Mouse (Mus musculus): Measurements from ENCODE around the gene Ptprcap. TPM values are rescaled to one million over a fixed set of nuclear protein-coding genes. Genes with fewer than 3 reads are reported as not detected.
A peak's percentile ranks its signal among the peaks of the same experiment; 100 is the strongest.

The Ptprcap gene
- polyA plus RNA-seq, 1 experiment from 2014 or later, result 0.68 TPM

DNA sequence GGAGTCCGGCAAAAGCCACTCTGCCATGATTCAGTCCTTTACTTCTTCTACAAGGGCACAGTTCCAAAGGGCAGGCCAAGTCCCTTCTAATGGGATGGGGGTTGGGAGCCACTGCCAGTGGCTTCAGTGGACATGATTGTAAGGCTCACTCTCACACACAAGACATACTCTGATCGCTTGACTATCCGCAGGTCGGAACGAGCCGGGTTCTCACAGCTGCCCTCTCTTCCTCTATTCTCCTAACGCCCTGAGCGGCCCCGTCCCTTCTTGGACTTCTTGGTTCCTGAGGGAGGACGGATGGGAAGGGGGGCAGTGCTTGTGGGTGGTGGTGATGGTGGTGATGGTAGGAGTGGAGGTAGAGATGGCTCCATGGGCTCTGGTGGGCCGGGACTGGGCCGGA, 3.4 kb downstream of the Ptprcap start:
- DNase-seq (ENCODE audit: low spot score), result no peak
- no peak overlapping the region for H3K27ac ChIP-seq
- H3K9ac ChIP-seq, result no peak overlapping the region
- H3K9me3 ChIP-seq (ENCODE audit: control insufficient read depth, low read length), result no peaks in the 10 kb centered on the region
- peaks cover 80% of the 10 kb centered on the region for H3K36me3 ChIP-seq (replicated peaks; ENCODE audit: control insufficient read depth, insufficient read depth)
- no peak overlapping the region for H3K4me3 ChIP-seq (replicated peaks; ENCODE audit: low read length)
- WGBS, result 92% methylated on average over 12 of the region's 12 CpGs
- H3K4me1 ChIP-seq (replicated peaks; ENCODE audit: control insufficient read depth, insufficient read depth, low read length), result no peaks in the 10 kb centered on the region
- H3K27me3 ChIP-seq (ENCODE audit: control insufficient read depth, insufficient read depth, low read length), result no peaks in the 10 kb centered on the region
- no peak overlapping the region for H3K4me2 ChIP-seq (replicated peaks)
- no peak for ATAC-seq (ENCODE audit: low FRiP score)

DNA sequence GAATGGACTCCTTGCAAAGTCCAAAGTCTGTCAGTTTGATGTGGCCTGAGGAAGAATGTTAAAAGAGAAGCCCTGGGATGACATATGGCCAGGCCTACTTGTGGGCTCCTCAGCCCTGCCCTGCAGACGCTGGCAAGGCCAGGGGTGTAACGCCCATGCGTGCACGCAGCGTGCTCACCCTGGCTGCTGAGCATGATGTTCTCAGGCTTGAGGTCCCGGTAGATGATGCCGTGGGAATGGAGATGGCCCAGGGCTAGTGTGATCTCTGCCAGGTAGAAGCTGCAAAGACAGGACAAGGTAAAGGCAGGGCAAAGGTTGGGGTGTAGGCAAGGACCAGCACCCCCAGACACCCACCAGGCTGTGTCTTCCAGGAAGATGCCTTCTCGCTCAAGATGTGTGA, 5.6 kb downstream of the Ptprcap start:
- ATAC-seq (ENCODE audit: low FRiP score) (no peak), DNase-seq (ENCODE audit: low spot score) (no peak)
- no peak overlapping the region for H3K4me2 ChIP-seq (replicated peaks)
- H3K9ac ChIP-seq, result 0 out of 2 replicates have a peak overlapping the region, but pooled peaks have one; percentile 3
- H3K4me1 ChIP-seq (replicated peaks; ENCODE audit: control insufficient read depth, insufficient read depth, low read length), result peaks cover 9% of the 10 kb centered on the region; the same call in 1 of the 2 replicates
- no peaks in the 10 kb centered on the region for H3K9me3 ChIP-seq (ENCODE audit: control insufficient read depth, low read length)
- no peaks in the 10 kb centered on the region for H3K27me3 ChIP-seq (ENCODE audit: control insufficient read depth, insufficient read depth, low read length)
- peaks cover 60% of the 10 kb centered on the region for H3K36me3 ChIP-seq (replicated peaks; ENCODE audit: control insufficient read depth, insufficient read depth)
- no peak overlapping the region for H3K4me3 ChIP-seq (replicated peaks; ENCODE audit: low read length)
- no peak overlapping the region for H3K27ac ChIP-seq
- 99% methylated on average over 8 of the region's 8 CpGs for WGBS

DNA sequence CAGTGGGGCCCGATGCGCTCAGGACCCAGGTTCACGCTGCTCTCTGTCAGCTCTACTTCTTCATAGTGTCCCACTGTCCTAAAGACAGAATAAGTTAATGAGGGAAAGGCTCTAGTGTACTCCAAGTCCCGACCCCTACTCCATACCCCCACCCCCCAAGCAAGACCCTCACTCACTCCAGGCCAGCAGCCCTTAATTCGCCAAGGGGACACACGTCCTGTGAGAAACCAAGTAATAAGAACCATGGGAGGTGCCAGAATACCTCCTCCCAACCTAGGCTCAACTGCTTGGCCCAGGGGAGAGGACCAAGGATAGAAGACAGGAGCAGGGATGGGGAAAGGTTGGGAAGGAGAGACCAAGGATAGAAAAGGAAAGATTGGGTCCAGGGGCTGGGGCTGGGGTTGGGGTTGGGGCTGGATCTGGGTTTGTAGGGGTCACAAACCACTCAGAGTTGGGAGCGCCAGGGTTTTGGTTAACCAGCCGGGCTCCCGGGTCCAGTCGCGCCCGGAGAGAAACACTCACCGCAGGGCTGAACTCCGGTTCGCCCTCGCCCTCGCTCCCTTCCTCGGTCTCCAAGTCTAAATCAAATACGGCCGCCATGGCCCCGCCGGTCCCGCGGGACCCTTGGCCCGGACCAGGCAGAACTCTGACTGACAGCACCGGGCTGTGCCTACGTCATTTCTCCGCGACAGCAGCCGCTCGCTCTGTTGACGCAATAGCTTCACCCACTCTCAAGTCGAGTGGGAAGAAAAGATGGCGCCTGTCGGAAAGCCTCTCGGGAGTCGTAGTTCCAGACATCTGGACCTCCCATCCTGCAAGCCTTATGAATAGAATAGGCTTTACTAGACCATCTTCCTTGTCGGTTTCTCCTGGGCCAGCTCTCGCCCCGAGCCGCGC, 9.5 kb downstream of the Ptprcap start, which contains the start of gene Rps6kb2:
TSS of gene Rps6kb2 (minus strand) at position 709 of the 897 bp plus-strand sequence.
- DNase-seq (ENCODE audit: low spot score), result peak; percentile 99
- Histone ChIP-seq H3K27me3 (ENCODE audit: control insufficient read depth, insufficient read depth, low read length) (no peaks in the 10 kb centered on the region), H3K9me3 (ENCODE audit: control insufficient read depth, low read length) (no peaks in the 10 kb centered on the region), H3K4me2 (replicated peaks) (peak within 1 kb of the TSS; percentile 91), H3K4me1 (replicated peaks; ENCODE audit: control insufficient read depth, insufficient read depth, low read length) (peaks cover 9% of the 10 kb centered on the region; the same call in 1 of the 2 replicates), H3K4me3 (replicated peaks; ENCODE audit: low read length) (peak within 1 kb of the TSS; percentile 57), H3K9ac (peak within 1 kb of the TSS; percentile 74), H3K27ac (peak within 1 kb of the TSS; percentile 88), H3K36me3 (replicated peaks; ENCODE audit: control insufficient read depth, insufficient read depth) (peaks cover 34% of the 10 kb centered on the region)
- ATAC-seq (ENCODE audit: low FRiP score), result peak; percentile 87
- 6% methylated on average over 42 of the region's 42 CpGs for WGBS

DNA sequence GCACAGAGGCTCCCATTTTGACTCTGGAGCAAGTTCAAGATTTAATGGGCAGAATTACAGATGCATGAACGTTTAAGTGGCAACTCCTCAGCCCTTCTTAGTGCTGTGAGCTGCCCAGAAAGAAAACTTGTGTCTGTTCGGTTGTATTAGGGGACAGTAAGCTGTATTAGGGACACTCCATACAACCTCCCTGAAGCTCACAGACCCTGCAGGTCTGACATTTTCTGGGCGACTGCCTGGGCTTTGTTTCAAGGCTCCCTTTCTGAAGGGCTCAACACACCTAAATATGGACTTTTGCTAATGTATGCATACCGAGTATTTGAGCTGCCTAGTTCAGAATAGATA, 10.1 kb downstream of the Ptprcap start:
- H3K4me1 ChIP-seq (replicated peaks; ENCODE audit: control insufficient read depth, insufficient read depth, low read length), result peaks cover 9% of the 10 kb centered on the region; the same call in 1 of the 2 replicates
- H3K27me3 ChIP-seq (ENCODE audit: control insufficient read depth, insufficient read depth, low read length), result no peaks in the 10 kb centered on the region
- WGBS, result 30% methylated on average over 4 of the region's 4 CpGs
- no peak for ATAC-seq (ENCODE audit: low FRiP score)
- peak overlapping the region; percentile 88 for H3K27ac ChIP-seq
- peak overlapping the region; percentile 74 for H3K9ac ChIP-seq
- peak overlapping the region; percentile 57 for H3K4me3 ChIP-seq (replicated peaks; ENCODE audit: low read length)
- no peak for DNase-seq (ENCODE audit: low spot score)
- peak overlapping the region; percentile 91 for H3K4me2 ChIP-seq (replicated peaks)
- no peaks in the 10 kb centered on the region for H3K9me3 ChIP-seq (ENCODE audit: control insufficient read depth, low read length)
- H3K36me3 ChIP-seq (replicated peaks; ENCODE audit: control insufficient read depth, insufficient read depth), result peaks cover 28% of the 10 kb centered on the region

DNA sequence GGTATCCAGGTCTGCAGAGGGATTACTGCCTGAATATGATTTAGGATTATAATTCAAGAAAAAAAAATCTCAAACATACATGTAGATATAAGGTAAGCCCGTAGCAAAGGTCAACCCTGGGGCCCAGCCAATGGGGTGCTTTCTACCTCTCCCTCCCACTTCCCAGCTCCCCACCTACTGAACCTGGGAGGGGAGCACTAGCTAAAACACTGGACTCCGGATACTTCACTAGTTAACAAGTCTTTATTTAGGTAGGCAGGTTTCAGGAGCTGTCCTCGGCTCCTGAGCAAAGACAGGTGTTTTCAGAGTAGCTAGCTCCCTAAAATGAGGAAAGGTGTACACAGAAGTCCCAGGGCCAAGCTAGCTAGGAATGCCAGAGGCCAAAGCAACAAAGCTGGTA, 10.7 kb downstream of the Ptprcap start:
- Histone ChIP-seq H3K4me1 (replicated peaks; ENCODE audit: control insufficient read depth, insufficient read depth, low read length) (peaks cover 9% of the 10 kb centered on the region; the same call in 1 of the 2 replicates), H3K27ac (no peak overlapping the region), H3K27me3 (ENCODE audit: control insufficient read depth, insufficient read depth, low read length) (no peaks in the 10 kb centered on the region), H3K4me2 (replicated peaks) (peak overlapping the region; percentile 91; the same call in 1 of the 2 replicates), H3K9ac (peak overlapping the region; percentile 74; the same call in 1 of the 2 replicates), H3K36me3 (replicated peaks; ENCODE audit: control insufficient read depth, insufficient read depth) (peaks cover 22% of the 10 kb centered on the region), H3K4me3 (replicated peaks; ENCODE audit: low read length) (no peak overlapping the region), H3K9me3 (ENCODE audit: control insufficient read depth, low read length) (no peaks in the 10 kb centered on the region)
- 89% methylated on average over 3 of the region's 3 CpGs for WGBS
- ATAC-seq (ENCODE audit: low FRiP score) (no peak), DNase-seq (ENCODE audit: low spot score) (no peak)

DNA sequence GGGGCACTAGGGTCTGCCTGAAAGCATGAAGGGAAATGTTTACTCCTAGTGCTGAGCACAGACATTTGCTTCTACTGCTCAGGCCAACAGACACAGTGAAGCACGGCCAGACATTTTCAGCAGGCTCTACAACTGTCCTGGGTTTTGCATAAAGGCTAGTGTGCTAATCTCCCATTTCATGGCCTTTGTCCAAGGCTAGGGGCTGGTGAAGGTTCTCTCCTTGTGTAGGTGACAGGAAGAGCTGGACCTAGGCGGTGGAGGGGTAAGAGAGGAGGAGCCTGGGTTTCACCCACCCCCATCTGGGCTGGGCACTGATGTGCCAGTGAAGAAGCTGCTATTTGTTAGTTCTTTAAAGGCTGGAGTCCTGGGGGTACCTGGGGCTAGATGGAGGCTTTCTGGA, 11.3 kb downstream of the Ptprcap start:
- no peak for DNase-seq (ENCODE audit: low spot score)
- Histone ChIP-seq H3K4me3 (replicated peaks; ENCODE audit: low read length) (no peak overlapping the region), H3K27me3 (ENCODE audit: control insufficient read depth, insufficient read depth, low read length) (no peaks in the 10 kb centered on the region), H3K9ac (no peak overlapping the region), H3K36me3 (replicated peaks; ENCODE audit: control insufficient read depth, insufficient read depth) (peaks cover 16% of the 10 kb centered on the region), H3K27ac (no peak overlapping the region), H3K4me2 (replicated peaks) (no peak overlapping the region), H3K9me3 (ENCODE audit: control insufficient read depth, low read length) (no peaks in the 10 kb centered on the region), H3K4me1 (replicated peaks; ENCODE audit: control insufficient read depth, insufficient read depth, low read length) (peaks cover 9% of the 10 kb centered on the region; the same call in 1 of the 2 replicates)
- 81% methylated on average over 2 of the region's 2 CpGs for WGBS
- no peak for ATAC-seq (ENCODE audit: low FRiP score)

DNA sequence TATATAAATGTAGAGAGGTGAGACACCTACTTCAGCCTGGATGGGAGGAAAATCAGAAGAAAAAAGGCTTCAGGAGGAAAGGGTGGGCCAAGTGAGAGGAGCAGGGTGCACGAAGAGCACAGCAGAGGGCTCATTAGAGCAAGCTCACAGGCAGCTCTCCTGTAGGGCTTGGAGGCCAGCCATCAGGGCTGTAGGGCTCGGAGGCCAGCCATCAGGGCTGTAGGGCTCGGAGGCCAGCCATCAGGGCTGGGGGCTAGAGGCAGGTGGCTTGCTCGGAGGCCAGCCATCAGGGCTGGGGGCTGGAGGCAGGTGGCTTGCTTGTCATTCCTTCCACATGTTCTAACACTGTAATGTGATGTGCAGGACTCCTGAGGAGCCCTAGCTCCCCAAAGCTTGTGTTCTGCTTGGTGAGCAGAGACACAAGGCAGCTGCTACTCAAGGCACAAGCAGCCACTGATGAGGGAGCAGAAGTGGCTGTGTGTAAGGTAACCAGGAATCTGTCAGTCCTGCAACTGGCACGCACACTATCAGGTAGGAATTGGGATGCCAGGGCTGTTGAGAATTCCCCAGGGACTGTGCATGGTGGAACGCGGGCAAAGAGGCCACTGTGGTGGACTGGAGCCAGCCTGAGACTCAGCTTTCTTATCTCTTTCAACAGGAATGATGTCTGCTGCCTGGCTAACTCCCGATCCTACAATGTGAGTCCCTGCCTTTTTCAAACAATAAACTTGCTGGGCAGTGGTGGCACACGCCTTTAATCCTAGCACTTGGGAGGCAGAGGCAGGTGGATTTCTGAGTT, 13.5 kb downstream of the Ptprcap start:
- Histone ChIP-seq H3K9me3 (ENCODE audit: control insufficient read depth, low read length) (no peaks in the 10 kb centered on the region), H3K9ac (no peak overlapping the region)
- WGBS, result 69% methylated on average over 9 of the region's 9 CpGs

DNA sequence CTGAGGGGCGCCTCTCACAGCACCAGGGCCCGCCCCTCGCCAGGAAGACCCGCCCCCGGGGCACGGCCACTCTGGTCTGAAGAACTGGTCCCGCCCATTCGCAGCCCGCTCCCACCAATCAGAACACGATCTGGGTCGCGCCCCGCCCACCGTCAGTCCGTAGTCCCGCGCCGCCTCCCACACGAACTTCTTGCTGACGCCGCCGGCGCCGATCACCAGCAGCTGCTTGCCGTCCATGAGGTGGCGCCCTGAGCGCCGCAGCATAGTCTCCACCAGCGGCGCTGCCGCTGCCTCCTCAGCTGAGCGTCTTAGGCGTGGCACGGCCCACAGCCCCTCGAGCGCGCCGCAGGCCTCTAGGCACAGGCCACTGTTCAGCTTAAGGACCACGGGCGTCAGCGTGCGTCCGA, 16.0 kb downstream of the Ptprcap start:
- Histone ChIP-seq H3K36me3 (replicated peaks; ENCODE audit: control insufficient read depth, insufficient read depth) (no peaks in the 10 kb centered on the region), H3K4me1 (replicated peaks; ENCODE audit: control insufficient read depth, insufficient read depth, low read length) (peaks cover 6% of the 10 kb centered on the region; the same call in 1 of the 2 replicates), H3K9me3 (ENCODE audit: control insufficient read depth, low read length) (no peaks in the 10 kb centered on the region), H3K27ac (peak overlapping the region; percentile 91), H3K27me3 (ENCODE audit: control insufficient read depth, insufficient read depth, low read length) (no peaks in the 10 kb centered on the region), H3K4me2 (replicated peaks) (peak overlapping the region; percentile 73), H3K9ac (peak overlapping the region; percentile 77), H3K4me3 (replicated peaks; ENCODE audit: low read length) (peak overlapping the region; percentile 37)
- DNase-seq (ENCODE audit: low spot score) (peak; percentile 98), ATAC-seq (ENCODE audit: low FRiP score) (peak; percentile 94)
- WGBS, result 1% methylated on average over 43 of the region's 43 CpGs

More for the DNA sequence above, 13.5 kb downstream of the Ptprcap start:
- Histone ChIP-seq H3K4me3 (replicated peaks; ENCODE audit: low read length) (no peak overlapping the region), H3K27me3 (ENCODE audit: control insufficient read depth, insufficient read depth, low read length) (no peaks in the 10 kb centered on the region), H3K4me2 (replicated peaks) (no peak overlapping the region), H3K36me3 (replicated peaks; ENCODE audit: control insufficient read depth, insufficient read depth) (0 out of 2 replicates have a peak, but pooled peaks cover under 1% of the 10 kb centered on the region), H3K4me1 (replicated peaks; ENCODE audit: control insufficient read depth, insufficient read depth, low read length) (peaks cover 15% of the 10 kb centered on the region), H3K27ac (no peak overlapping the region)
- ATAC-seq (ENCODE audit: low FRiP score), result no peak
- DNase-seq (ENCODE audit: low spot score), result no peak

DNA sequence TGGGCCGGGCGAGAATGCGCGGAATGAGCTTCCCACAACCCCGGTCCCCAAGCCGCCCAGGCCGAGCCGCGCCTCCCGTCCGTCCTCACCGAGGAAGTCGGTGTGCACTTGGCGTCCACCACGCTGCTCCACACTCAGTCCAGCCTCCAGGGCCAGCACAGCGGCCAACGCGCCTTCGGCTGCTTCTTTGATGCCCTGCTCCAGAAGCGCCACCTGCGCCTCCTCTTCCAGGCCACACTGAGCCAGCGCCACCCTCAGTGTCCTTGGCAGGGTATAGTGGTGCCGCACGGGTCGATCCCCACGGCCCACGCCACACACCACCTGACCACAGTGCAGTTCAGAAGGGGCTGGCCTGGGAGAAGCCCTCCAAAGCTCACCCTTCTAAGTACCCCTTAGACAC, 16.4 kb downstream of the Ptprcap start:
- H3K36me3 ChIP-seq (replicated peaks; ENCODE audit: control insufficient read depth, insufficient read depth), result no peaks in the 10 kb centered on the region
- no peak for DNase-seq (ENCODE audit: low spot score)
- 7% methylated on average over 26 of the region's 27 CpGs for WGBS
- H3K9me3 ChIP-seq (ENCODE audit: control insufficient read depth, low read length), result no peaks in the 10 kb centered on the region
- peak overlapping the region; percentile 91 for H3K27ac ChIP-seq
- H3K27me3 ChIP-seq (ENCODE audit: control insufficient read depth, insufficient read depth, low read length), result no peaks in the 10 kb centered on the region
- H3K4me3 ChIP-seq (replicated peaks; ENCODE audit: low read length), result peak overlapping the region; percentile 37
- H3K4me2 ChIP-seq (replicated peaks), result peak overlapping the region; percentile 73
- peaks cover 6% of the 10 kb centered on the region; the same call in 1 of the 2 replicates for H3K4me1 ChIP-seq (replicated peaks; ENCODE audit: control insufficient read depth, insufficient read depth, low read length)
- ATAC-seq (ENCODE audit: low FRiP score), result peak; percentile 64
- peak overlapping the region; percentile 77 for H3K9ac ChIP-seq

Data from hindbrain, embryonic 14.5 days (tissue).